Mouse (Mus musculus): Measurements from ENCODE around the gene Helq.

Gene Helq

GRCm38 (mm10) chr5:100798165-100798860 is at the start of gene Helq, which contains the start of gene Mrps18c:
Gene Helq, minus strand, starts transcription at chr5:100798598.
Gene Mrps18c, plus strand, starts transcription at chr5:100798627.
- peak; percentile 84 for DNase-seq (ENCODE audit: low spot score)

GRCm38 (mm10) chr5:100847143-100847542 is 48.7 kb upstream of the Helq start:
- DNase-seq (ENCODE audit: low spot score): no peak

- no peak for DNase-seq (ENCODE audit: low spot score)
These were observed 48.2 kb upstream of the Helq start for GRCm38 (mm10) chr5:100846599-100846920.

- peak; percentile 39 for DNase-seq (ENCODE audit: low spot score)
These were observed 47.6 kb upstream of the Helq start for GRCm38 (mm10) chr5:100845848-100846598.

- peak; percentile 5 for DNase-seq (ENCODE audit: low spot score)
These were observed 47.1 kb upstream of the Helq start, which contains the start of gene Gpat3 for GRCm38 (mm10) chr5:100845485-100845847. Gene Gpat3, plus strand, starts transcription at chr5:100845713.

- no peak for DNase-seq (ENCODE audit: low spot score)
These were observed 46.1 kb upstream of the Helq start for GRCm38 (mm10) chr5:100844485-100844884.

- DNase-seq (ENCODE audit: low spot score): no peak
These were observed 39.5 kb upstream of the Helq start for GRCm38 (mm10) chr5:100837907-100838306.

GRCm38 (mm10) chr5:100835862-100836538 is 37.6 kb upstream of the Helq start:
- DNase-seq (ENCODE audit: low spot score): no peak

- DNase-seq (ENCODE audit: low spot score): no peak
These were observed 35.4 kb upstream of the Helq start for GRCm38 (mm10) chr5:100833841-100834240.

GRCm38 (mm10) chr5:100832680-100833079 is 34.3 kb upstream of the Helq start:
- DNase-seq (ENCODE audit: low spot score): no peak

GRCm38 (mm10) chr5:100828701-100829100 is 30.3 kb upstream of the Helq start:
- DNase-seq (ENCODE audit: low spot score): no peak

GRCm38 (mm10) chr5:100826531-100826930 is 28.1 kb upstream of the Helq start:
- no peak for DNase-seq (ENCODE audit: low spot score)

- DNase-seq (ENCODE audit: low spot score): no peak
These were observed 27.6 kb upstream of the Helq start for GRCm38 (mm10) chr5:100825975-100826374.

GRCm38 (mm10) chr5:100822826-100823225 is 24.4 kb upstream of the Helq start:
- no peak for DNase-seq (ENCODE audit: low spot score)

- DNase-seq (ENCODE audit: low spot score): no peak
These were observed 23.0 kb upstream of the Helq start for GRCm38 (mm10) chr5:100821375-100821774.

GRCm38 (mm10) chr5:100820483-100821184 is 22.2 kb upstream of the Helq start, which contains the start of gene Abraxas1:
Gene Abraxas1, minus strand, starts transcription at chr5:100820965.
- DNase-seq (ENCODE audit: low spot score): peak; percentile 76

GRCm38 (mm10) chr5:100819568-100820480 is 21.4 kb upstream of the Helq start:
- DNase-seq (ENCODE audit: low spot score): no peak

GRCm38 (mm10) chr5:100818341-100818740 is 19.9 kb upstream of the Helq start:
- DNase-seq (ENCODE audit: low spot score): no peak

- no peak for DNase-seq (ENCODE audit: low spot score)
These were observed 4.3 kb downstream of the Helq start for GRCm38 (mm10) chr5:100794084-100794483.

GRCm38 (mm10) chr5:100792261-100792660 is 6.1 kb downstream of the Helq start:
- DNase-seq (ENCODE audit: low spot score): no peak

- no peak for DNase-seq (ENCODE audit: low spot score)
These were observed 10.9 kb downstream of the Helq start for GRCm38 (mm10) chr5:100787527-100787926.
